Mouse (Mus musculus): ENCODE data around the gene Cry2. TPM values are rescaled to one million over a fixed set of nuclear protein-coding genes. Genes with fewer than 3 reads are reported as not detected.
"Not testable (repeated sequence)": the region's sequence is repeated elsewhere in the genome, so short reads cannot be mapped to it uniquely, and the experiment has no call there.

Gene Cry2
- polyA plus RNA-seq, 1 experiment from 2014 or later = 16.1 TPM

- Histone ChIP-seq H3K4me1 (ENCODE audit: control insufficient read depth, insufficient read depth, low read length) (peaks cover 8% of the 10 kb centered on the region; the same call in 1 of the 2 replicates), H3K36me3 (ENCODE audit: control insufficient read depth, insufficient read depth, low read length) (peaks cover 23% of the 10 kb centered on the region), H3K4me3 (ENCODE audit: low read depth, low read length) (peak overlapping the region; percentile 73), H3K9ac (ENCODE audit: low read length) (peak overlapping the region; percentile 91), H3K27ac (ENCODE audit: low read depth, low read length) (peak overlapping the region; percentile 58), H3K27me3 (replicated peaks; ENCODE audit: control insufficient read depth, insufficient read depth, low read length) (no peaks in the 10 kb centered on the region), H3K9me3 (replicated peaks; ENCODE audit: control insufficient read depth, low read length) (no peaks in the 10 kb centered on the region), H3K4me2 (ENCODE audit: low read length) (peak overlapping the region; percentile 69)
- ATAC-seq (0 out of 2 replicates have a peak, but pooled peaks have one; percentile 5), DNase-seq (ENCODE audit: low spot score) (no peak)
- whole genome bisulfite sequencing = 2% methylated on average over 20 of the region's 22 CpGs
These were observed 33.2 kb downstream of the Cry2 start for GRCm38 (mm10) chr2:92400682-92401081.

GRCm38 (mm10) chr2:92399877-92400276, 34.0 kb downstream of the Cry2 start:
- not testable (repeated sequence) for H3K27ac ChIP-seq (ENCODE audit: low read depth, low read length); DNase-seq (ENCODE audit: low spot score); H3K9me3 ChIP-seq (replicated peaks; ENCODE audit: control insufficient read depth, low read length); H3K4me1 ChIP-seq (ENCODE audit: control insufficient read depth, insufficient read depth, low read length); H3K27me3 ChIP-seq (replicated peaks; ENCODE audit: control insufficient read depth, insufficient read depth, low read length)
- H3K9ac ChIP-seq (ENCODE audit: low read length) = 0 out of 2 replicates have a peak overlapping the region, but pooled peaks have one; percentile 8
- H3K4me2 ChIP-seq (ENCODE audit: low read length) = peak overlapping the region; percentile 69
- 0 out of 2 replicates have a peak, but pooled peaks have one; percentile 15 for ATAC-seq
- WGBS = 70% methylated on average over 4 of the region's 4 CpGs
- H3K4me3 ChIP-seq (ENCODE audit: low read depth, low read length) = peak overlapping the region; percentile 73
- peaks cover 15% of the 10 kb centered on the region for H3K36me3 ChIP-seq (ENCODE audit: control insufficient read depth, insufficient read depth, low read length)

- Histone ChIP-seq H3K36me3 (ENCODE audit: control insufficient read depth, insufficient read depth, low read length) (no peaks in the 10 kb centered on the region), H3K9me3 (replicated peaks; ENCODE audit: control insufficient read depth, low read length) (no peaks in the 10 kb centered on the region), H3K27ac (ENCODE audit: low read depth, low read length) (no peak overlapping the region), H3K4me1 (ENCODE audit: control insufficient read depth, insufficient read depth, low read length) (peaks cover 13% of the 10 kb centered on the region), H3K27me3 (replicated peaks; ENCODE audit: control insufficient read depth, insufficient read depth, low read length) (no peaks in the 10 kb centered on the region), H3K9ac (ENCODE audit: low read length) (no peak overlapping the region), H3K4me3 (ENCODE audit: low read depth, low read length) (no peak overlapping the region), H3K4me2 (ENCODE audit: low read length) (no peak overlapping the region)
- ATAC-seq (no peak), DNase-seq (ENCODE audit: low spot score) (no peak)
- 82% methylated on average over 1 of the region's 1 CpGs for WGBS
These were observed 36.4 kb downstream of the Cry2 start for GRCm38 (mm10) chr2:92397436-92397835.

- WGBS = 87% methylated on average over 3 of the region's 3 CpGs
- Histone ChIP-seq H3K4me3 (ENCODE audit: low read depth, low read length) (no peak overlapping the region), H3K9ac (ENCODE audit: low read length) (no peak overlapping the region), H3K4me2 (ENCODE audit: low read length) (no peak overlapping the region), H3K27ac (ENCODE audit: low read depth, low read length) (no peak overlapping the region), H3K4me1 (ENCODE audit: control insufficient read depth, insufficient read depth, low read length) (peaks cover 30% of the 10 kb centered on the region), H3K9me3 (replicated peaks; ENCODE audit: control insufficient read depth, low read length) (no peaks in the 10 kb centered on the region), H3K36me3 (ENCODE audit: control insufficient read depth, insufficient read depth, low read length) (no peaks in the 10 kb centered on the region), H3K27me3 (replicated peaks; ENCODE audit: control insufficient read depth, insufficient read depth, low read length) (no peaks in the 10 kb centered on the region)
- no peak for ATAC-seq
- no peak for DNase-seq (ENCODE audit: low spot score)
These were observed 38.3 kb downstream of the Cry2 start for GRCm38 (mm10) chr2:92395535-92395934.

- no peaks in the 10 kb centered on the region for H3K27me3 ChIP-seq (replicated peaks; ENCODE audit: control insufficient read depth, insufficient read depth, low read length)
- H3K9ac ChIP-seq (ENCODE audit: low read length) = peak overlapping the region; percentile 58
- peak overlapping the region; percentile 57 for H3K4me2 ChIP-seq (ENCODE audit: low read length)
- peaks cover under 1% of the 10 kb centered on the region for H3K36me3 ChIP-seq (ENCODE audit: control insufficient read depth, insufficient read depth, low read length)
- DNase-seq (ENCODE audit: low spot score) (peak; percentile 66), ATAC-seq (no peak)
- whole genome bisulfite sequencing = 4% methylated on average over 26 of the region's 26 CpGs
- H3K27ac ChIP-seq (ENCODE audit: low read depth, low read length) = peak overlapping the region; percentile 81
- no peaks in the 10 kb centered on the region for H3K9me3 ChIP-seq (replicated peaks; ENCODE audit: control insufficient read depth, low read length)
- peak overlapping the region; percentile 23 for H3K4me3 ChIP-seq (ENCODE audit: low read depth, low read length)
- H3K4me1 ChIP-seq (ENCODE audit: control insufficient read depth, insufficient read depth, low read length) = peaks cover 40% of the 10 kb centered on the region
These were observed 41.3 kb downstream of the Cry2 start for GRCm38 (mm10) chr2:92392318-92393264.

- H3K27me3 ChIP-seq (replicated peaks; ENCODE audit: control insufficient read depth, insufficient read depth, low read length) = no peaks in the 10 kb centered on the region
- H3K36me3 ChIP-seq (ENCODE audit: control insufficient read depth, insufficient read depth, low read length) = peaks cover 9% of the 10 kb centered on the region
- H3K4me1 ChIP-seq (ENCODE audit: control insufficient read depth, insufficient read depth, low read length) = peaks cover 43% of the 10 kb centered on the region
- DNase-seq (ENCODE audit: low spot score) (no peak), ATAC-seq (no peak)
- H3K27ac ChIP-seq (ENCODE audit: low read depth, low read length) = peak overlapping the region; percentile 81
- H3K4me2 ChIP-seq (ENCODE audit: low read length) = peak overlapping the region; percentile 57
- peak overlapping the region; percentile 23 for H3K4me3 ChIP-seq (ENCODE audit: low read depth, low read length)
- H3K9ac ChIP-seq (ENCODE audit: low read length) = peak overlapping the region; percentile 58
- no peaks in the 10 kb centered on the region for H3K9me3 ChIP-seq (replicated peaks; ENCODE audit: control insufficient read depth, low read length)
- 15% methylated on average over 11 of the region's 11 CpGs for WGBS
These were observed 42.0 kb downstream of the Cry2 start for GRCm38 (mm10) chr2:92391703-92392317.

- no peak overlapping the region for H3K27ac ChIP-seq (ENCODE audit: low read depth, low read length)
- no peak overlapping the region for H3K9ac ChIP-seq (ENCODE audit: low read length)
- peak overlapping the region; percentile 57 for H3K4me2 ChIP-seq (ENCODE audit: low read length)
These were observed 42.7 kb downstream of the Cry2 start for GRCm38 (mm10) chr2:92391116-92391515.

GRCm38 (mm10) chr2:92390206-92390930, 43.5 kb downstream of the Cry2 start:
- Histone ChIP-seq H3K4me2 (ENCODE audit: low read length) (peak overlapping the region; percentile 84; the same call in 1 of the 2 replicates), H3K9me3 (replicated peaks; ENCODE audit: control insufficient read depth, low read length) (no peaks in the 10 kb centered on the region), H3K9ac (ENCODE audit: low read length) (no peak overlapping the region; the same call in 1 of the 2 replicates), H3K27me3 (replicated peaks; ENCODE audit: control insufficient read depth, insufficient read depth, low read length) (no peaks in the 10 kb centered on the region), H3K4me1 (ENCODE audit: control insufficient read depth, insufficient read depth, low read length) (peaks cover 43% of the 10 kb centered on the region), H3K27ac (ENCODE audit: low read depth, low read length) (peak overlapping the region; percentile 82; the same call in 1 of the 2 replicates), H3K36me3 (ENCODE audit: control insufficient read depth, insufficient read depth, low read length) (peaks cover 23% of the 10 kb centered on the region), H3K4me3 (ENCODE audit: low read depth, low read length) (no peak overlapping the region)
- DNase-seq (ENCODE audit: low spot score) = no peak
- ATAC-seq = no peak
- 72% methylated on average over 6 of the region's 6 CpGs for WGBS

More at GRCm38 (mm10) chr2:92391116-92391515, 42.7 kb downstream of the Cry2 start:
- Histone ChIP-seq H3K9me3 (replicated peaks; ENCODE audit: control insufficient read depth, low read length) (no peaks in the 10 kb centered on the region), H3K4me3 (ENCODE audit: low read depth, low read length) (no peak overlapping the region), H3K36me3 (ENCODE audit: control insufficient read depth, insufficient read depth, low read length) (peaks cover 15% of the 10 kb centered on the region), H3K4me1 (ENCODE audit: control insufficient read depth, insufficient read depth, low read length) (peaks cover 43% of the 10 kb centered on the region), H3K27me3 (replicated peaks; ENCODE audit: control insufficient read depth, insufficient read depth, low read length) (no peaks in the 10 kb centered on the region)
- WGBS = 77% methylated on average over 8 of the region's 8 CpGs
- ATAC-seq (no peak), DNase-seq (ENCODE audit: low spot score) (no peak)

Measured in forebrain, embryonic 14.5 days (tissue).